Mouse (Mus musculus): ENCODE results near the gene Pradc1. TPM values are rescaled to one million over a fixed set of nuclear protein-coding genes. Genes with fewer than 3 reads are reported as not detected.
"Not testable (repeated sequence)": the region's sequence is repeated elsewhere in the genome, so short reads cannot be mapped to it uniquely, and the experiment has no call there.

Gene Pradc1
- polyA plus RNA-seq, 1 experiment from 2014 or later = 28.6 TPM

DNA sequence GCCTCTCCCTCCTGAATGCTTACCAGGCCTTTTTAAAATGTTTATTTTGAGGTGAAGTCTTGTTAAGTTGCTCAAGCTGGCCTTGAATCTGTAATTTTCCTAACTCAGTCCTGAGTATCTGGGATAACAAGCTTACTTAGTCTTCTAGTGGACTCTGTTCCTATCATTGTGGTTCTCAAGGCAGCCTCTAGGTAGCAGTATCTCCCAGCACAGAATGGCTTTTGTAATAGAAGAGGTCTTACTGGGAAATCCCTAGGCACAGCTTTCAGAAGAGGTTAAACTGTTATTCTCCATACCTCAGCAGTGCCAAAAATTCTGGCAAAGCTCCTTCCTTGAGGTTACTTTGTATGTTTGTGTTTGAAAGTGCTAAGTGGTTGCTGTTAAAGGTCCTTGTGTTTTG is 13.6 kb upstream of the Pradc1 start:
- no peak overlapping the region for H3K27ac ChIP-seq (ENCODE audit: low read length)
- H3K4me2 ChIP-seq (ENCODE audit: low read length) = no peak overlapping the region
- ATAC-seq = no peak
- no peak overlapping the region for H3K4me3 ChIP-seq (replicated peaks; ENCODE audit: low read length)
- H3K27me3 ChIP-seq (replicated peaks; ENCODE audit: control insufficient read depth, insufficient read depth, low read length) = no peaks in the 10 kb centered on the region
- H3K36me3 ChIP-seq (ENCODE audit: control insufficient read depth, insufficient read depth) = peaks cover 74% of the 10 kb centered on the region
- no peaks in the 10 kb centered on the region for H3K9me3 ChIP-seq (ENCODE audit: control insufficient read depth, low read length)
- no peak overlapping the region for H3K9ac ChIP-seq (replicated peaks; ENCODE audit: low read depth, low read length)
- H3K4me1 ChIP-seq (replicated peaks; ENCODE audit: control insufficient read depth, insufficient read depth, low read length) = no peaks in the 10 kb centered on the region

DNA sequence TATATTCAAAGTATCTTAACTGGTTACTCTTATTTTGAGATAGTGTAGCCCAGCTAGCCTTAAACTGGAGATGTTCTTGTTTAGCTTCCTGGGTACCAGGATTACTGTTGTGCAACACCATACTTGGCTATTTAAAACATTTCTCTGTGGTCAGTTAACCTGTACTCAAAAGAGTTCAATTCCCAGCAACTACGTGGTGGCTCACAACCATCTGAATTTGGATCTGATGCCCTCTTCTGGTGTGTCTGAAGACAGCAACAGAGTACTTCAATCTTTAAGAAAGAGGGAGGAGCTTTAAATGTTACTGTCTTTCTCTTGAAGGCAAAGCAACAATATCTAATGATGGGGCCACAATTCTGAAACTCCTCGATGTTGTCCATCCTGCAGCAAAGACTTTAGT is 7.9 kb upstream of the Pradc1 start:
- ATAC-seq = no peak
- Histone ChIP-seq H3K4me3 (replicated peaks; ENCODE audit: low read length) (no peak overlapping the region), H3K27ac (ENCODE audit: low read length) (no peak overlapping the region), H3K9ac (replicated peaks; ENCODE audit: low read depth, low read length) (no peak overlapping the region), H3K27me3 (replicated peaks; ENCODE audit: control insufficient read depth, insufficient read depth, low read length) (no peaks in the 10 kb centered on the region), H3K9me3 (ENCODE audit: control insufficient read depth, low read length) (no peaks in the 10 kb centered on the region), H3K4me2 (ENCODE audit: low read length) (no peak overlapping the region), H3K4me1 (replicated peaks; ENCODE audit: control insufficient read depth, insufficient read depth, low read length) (peaks cover 14% of the 10 kb centered on the region), H3K36me3 (ENCODE audit: control insufficient read depth, insufficient read depth) (peaks cover 38% of the 10 kb centered on the region)
- WGBS = 86% methylated on average over 2 of the region's 2 CpGs

DNA sequence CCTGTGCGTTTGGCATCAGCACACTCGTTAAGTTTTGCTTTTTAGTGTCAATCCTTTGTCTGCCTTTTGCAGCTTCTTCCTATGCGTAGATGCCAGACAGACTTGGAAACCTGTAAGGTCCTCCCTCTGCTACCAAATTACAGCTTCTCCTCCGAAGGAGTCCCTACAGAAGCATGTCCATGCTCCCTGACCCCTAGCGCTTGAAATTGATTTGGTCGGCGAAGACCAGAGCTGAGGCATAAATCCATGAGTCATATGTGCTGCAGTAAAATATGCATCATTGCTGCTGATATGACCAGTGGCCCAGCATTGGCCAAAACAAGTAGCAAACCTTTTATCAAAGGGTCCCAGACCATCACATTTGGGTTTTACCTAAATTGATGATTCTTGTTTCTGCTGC is 1.0 kb upstream of the Pradc1 start:
- ATAC-seq = no peak
- H3K4me3 ChIP-seq (replicated peaks; ENCODE audit: low read length) = peak overlapping the region; percentile 88
- H3K27me3 ChIP-seq (replicated peaks; ENCODE audit: control insufficient read depth, insufficient read depth, low read length) = no peaks in the 10 kb centered on the region
- H3K9me3 ChIP-seq (ENCODE audit: control insufficient read depth, low read length) = no peaks in the 10 kb centered on the region
- peak overlapping the region; percentile 92; the same call in 1 of the 2 replicates for H3K27ac ChIP-seq (ENCODE audit: low read length)
- WGBS = 12% methylated on average over 7 of the region's 7 CpGs
- H3K4me2 ChIP-seq (ENCODE audit: low read length) = peak overlapping the region; percentile 94
- peak overlapping the region; percentile 88 for H3K9ac ChIP-seq (replicated peaks; ENCODE audit: low read depth, low read length)
- no peaks in the 10 kb centered on the region for H3K36me3 ChIP-seq (ENCODE audit: control insufficient read depth, insufficient read depth)
- H3K4me1 ChIP-seq (replicated peaks; ENCODE audit: control insufficient read depth, insufficient read depth, low read length) = peaks cover 40% of the 10 kb centered on the region

DNA sequence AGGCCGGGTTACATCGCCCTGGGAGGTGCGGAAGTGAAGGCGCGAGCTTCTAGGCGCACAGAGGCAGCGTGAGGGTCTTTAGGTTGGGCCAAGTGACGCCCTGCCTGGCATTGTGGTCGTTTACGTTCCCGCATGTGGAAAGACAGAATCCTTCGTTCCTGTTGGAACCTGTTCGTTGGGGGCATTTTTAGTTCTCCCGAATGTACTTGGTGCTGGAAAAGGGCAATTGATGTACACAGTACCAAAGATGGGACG is 568 bp upstream of the Pradc1 start:
- ATAC-seq = peak; percentile 7
- WGBS = under 1% methylated on average over 15 of the region's 15 CpGs

DNA sequence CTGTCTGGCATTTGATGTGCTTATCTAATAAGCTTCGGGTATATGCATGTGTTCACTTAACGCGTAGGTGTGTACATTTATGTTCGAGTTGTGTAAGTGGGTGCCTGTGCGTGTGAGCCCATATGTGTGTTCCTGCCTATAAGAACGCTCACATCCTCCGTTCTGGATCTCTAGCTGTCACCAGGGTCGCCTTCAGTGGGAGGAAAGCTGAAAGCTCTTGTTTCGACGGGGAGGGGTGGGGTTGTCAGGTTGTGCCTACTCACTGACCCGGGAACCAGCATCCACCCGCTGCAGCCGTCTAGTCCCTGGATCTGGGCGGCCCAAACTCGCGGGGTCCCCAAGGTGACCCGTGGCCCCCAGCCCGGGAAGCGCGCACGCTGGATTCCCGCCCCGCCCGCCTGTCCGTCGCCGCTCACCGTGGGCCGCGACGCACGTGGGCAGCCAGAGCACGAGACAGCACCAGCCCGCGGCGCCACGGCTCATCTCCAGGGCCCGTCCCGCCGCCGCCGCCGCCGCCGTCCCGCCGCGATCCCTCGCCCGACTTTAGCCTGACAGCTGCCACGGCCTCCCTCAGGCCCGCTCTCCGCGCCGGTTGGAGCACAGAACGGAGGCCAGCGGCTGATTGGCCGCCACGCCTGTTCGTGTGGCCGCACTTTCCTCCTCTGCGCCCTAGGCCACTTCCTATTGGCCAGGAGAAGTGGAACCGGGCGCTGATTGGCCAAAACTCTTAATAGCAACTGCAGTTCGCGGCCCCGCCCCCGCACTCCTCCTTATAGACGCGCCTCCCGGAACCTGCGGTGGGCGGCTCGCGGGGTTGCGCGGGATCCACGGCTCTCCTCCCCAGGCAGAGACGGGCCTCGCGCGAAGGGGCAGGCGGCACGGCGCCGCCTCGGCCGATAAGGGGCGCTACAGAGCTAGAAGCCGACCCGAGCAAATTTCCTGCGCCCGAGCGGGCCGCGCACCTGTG is 790 bp downstream of the Pradc1 start, which contains the start of gene Cct7:
TSS of gene Cct7 (plus strand) at position 818 of the 967 bp plus-strand sequence.
- WGBS = 2% methylated on average over 96 of the region's 96 CpGs
- peak within 1 kb of the TSS; percentile 94 for H3K4me2 ChIP-seq (ENCODE audit: low read length)
- ATAC-seq = peak; percentile 93
- H3K9me3 ChIP-seq (ENCODE audit: control insufficient read depth, low read length) = no peaks in the 10 kb centered on the region
- peak within 1 kb of the TSS; percentile 88 for H3K4me3 ChIP-seq (replicated peaks; ENCODE audit: low read length)
- no peaks in the 10 kb centered on the region for H3K27me3 ChIP-seq (replicated peaks; ENCODE audit: control insufficient read depth, insufficient read depth, low read length)
- H3K36me3 ChIP-seq (ENCODE audit: control insufficient read depth, insufficient read depth) = no peaks in the 10 kb centered on the region
- H3K9ac ChIP-seq (replicated peaks; ENCODE audit: low read depth, low read length) = peak within 1 kb of the TSS; percentile 88
- H3K4me1 ChIP-seq (replicated peaks; ENCODE audit: control insufficient read depth, insufficient read depth, low read length) = peaks cover 32% of the 10 kb centered on the region
- H3K27ac ChIP-seq (ENCODE audit: low read length) = peak within 1 kb of the TSS; percentile 92

More for the DNA sequence above, 568 bp upstream of the Pradc1 start:
- H3K4me1 ChIP-seq (replicated peaks; ENCODE audit: control insufficient read depth, insufficient read depth, low read length) = peaks cover 40% of the 10 kb centered on the region
- H3K9ac ChIP-seq (replicated peaks; ENCODE audit: low read depth, low read length) = peak overlapping the region; percentile 88
- H3K4me2 ChIP-seq (ENCODE audit: low read length) = peak overlapping the region; percentile 94
- H3K27me3 ChIP-seq (replicated peaks; ENCODE audit: control insufficient read depth, insufficient read depth, low read length) = no peaks in the 10 kb centered on the region
- no peaks in the 10 kb centered on the region for H3K9me3 ChIP-seq (ENCODE audit: control insufficient read depth, low read length)
- H3K36me3 ChIP-seq (ENCODE audit: control insufficient read depth, insufficient read depth) = no peaks in the 10 kb centered on the region
- H3K4me3 ChIP-seq (replicated peaks; ENCODE audit: low read length) = peak overlapping the region; percentile 88
- H3K27ac ChIP-seq (ENCODE audit: low read length) = peak overlapping the region; percentile 92

DNA sequence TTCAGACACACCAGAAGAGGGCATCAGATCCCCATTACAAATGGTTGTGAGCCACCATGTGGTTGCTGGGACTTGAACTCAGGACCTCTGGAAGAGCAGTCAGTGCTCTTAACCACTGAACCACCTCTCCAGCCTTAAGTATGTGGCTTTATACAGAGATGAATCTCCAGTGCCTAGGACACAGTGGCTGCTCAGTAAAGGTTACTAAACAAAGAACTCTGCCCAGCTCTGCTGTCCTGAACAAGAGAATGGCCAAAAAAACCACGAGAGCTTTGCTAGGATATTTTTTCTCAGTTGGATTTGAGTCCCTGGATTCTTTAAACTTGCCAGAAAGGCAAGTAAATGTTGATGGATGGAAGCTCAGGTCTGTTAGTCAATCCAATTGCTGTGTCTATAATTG is 1.6 kb downstream of the Pradc1 start:
- H3K27ac ChIP-seq (ENCODE audit: low read length); H3K27me3 ChIP-seq (replicated peaks; ENCODE audit: control insufficient read depth, insufficient read depth, low read length); H3K4me3 ChIP-seq (replicated peaks; ENCODE audit: low read length); H3K9me3 ChIP-seq (ENCODE audit: control insufficient read depth, low read length); H3K4me2 ChIP-seq (ENCODE audit: low read length); H3K36me3 ChIP-seq (ENCODE audit: control insufficient read depth, insufficient read depth); ATAC-seq; H3K9ac ChIP-seq (replicated peaks; ENCODE audit: low read depth, low read length): not testable (repeated sequence)
- WGBS = 63% methylated on average over 1 of the region's 1 CpGs
- H3K4me1 ChIP-seq (replicated peaks; ENCODE audit: control insufficient read depth, insufficient read depth, low read length) = peaks cover 28% of the 10 kb centered on the region

DNA sequence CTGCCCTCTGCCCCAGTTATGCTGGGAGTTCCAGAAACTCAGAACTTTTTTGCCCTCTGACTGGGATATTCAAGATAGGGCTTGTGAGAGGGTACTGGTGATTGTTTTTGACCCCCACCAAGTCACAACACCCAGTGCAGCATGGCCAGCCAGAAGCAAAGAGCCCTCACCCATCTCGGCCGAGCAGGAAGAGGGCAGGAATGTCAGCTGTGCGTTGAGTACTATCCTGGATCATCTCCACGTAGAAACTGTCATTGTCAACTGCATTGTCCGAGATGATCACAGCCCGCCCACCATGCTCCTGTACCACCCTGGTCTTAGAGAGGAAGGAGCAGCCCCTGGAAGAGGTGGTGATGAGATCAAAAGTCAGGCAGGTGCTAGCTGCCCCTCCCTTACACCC is 4.4 kb downstream of the Pradc1 start:
- no peaks in the 10 kb centered on the region for H3K27me3 ChIP-seq (replicated peaks; ENCODE audit: control insufficient read depth, insufficient read depth, low read length)
- no peak overlapping the region for H3K27ac ChIP-seq (ENCODE audit: low read length)
- no peak overlapping the region for H3K9ac ChIP-seq (replicated peaks; ENCODE audit: low read depth, low read length)
- peaks cover 6% of the 10 kb centered on the region; the same call in 1 of the 2 replicates for H3K4me1 ChIP-seq (replicated peaks; ENCODE audit: control insufficient read depth, insufficient read depth, low read length)
- 90% methylated on average over 6 of the region's 6 CpGs for WGBS
- 0 out of 2 replicates have a peak, but pooled peaks cover 2% of the 10 kb centered on the region for H3K36me3 ChIP-seq (ENCODE audit: control insufficient read depth, insufficient read depth)
- no peak overlapping the region for H3K4me2 ChIP-seq (ENCODE audit: low read length)
- no peak overlapping the region for H3K4me3 ChIP-seq (replicated peaks; ENCODE audit: low read length)
- H3K9me3 ChIP-seq (ENCODE audit: control insufficient read depth, low read length) = no peaks in the 10 kb centered on the region
- ATAC-seq = no peak

DNA sequence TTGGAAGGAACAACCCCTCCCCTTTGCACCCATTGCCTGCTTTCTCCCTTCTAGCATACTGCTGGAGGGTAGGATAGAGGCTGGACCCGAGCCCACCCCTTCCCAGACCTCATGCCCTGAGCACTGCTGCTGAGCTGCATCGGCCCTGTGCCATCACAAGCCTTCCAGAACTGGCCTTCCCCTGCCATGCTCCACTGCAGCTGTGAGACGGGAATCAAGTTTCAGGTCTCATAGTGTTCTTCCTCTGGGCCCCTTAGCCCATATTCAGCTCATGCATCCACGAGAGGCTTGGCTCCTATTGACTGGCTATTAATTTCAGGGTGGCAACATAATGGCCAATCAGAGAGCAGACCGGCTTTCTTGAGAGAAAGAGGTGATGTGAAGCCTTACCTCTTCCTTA is 6.5 kb downstream of the Pradc1 start:
- H3K4me2 ChIP-seq (ENCODE audit: low read length) = no peak overlapping the region
- H3K9ac ChIP-seq (replicated peaks; ENCODE audit: low read depth, low read length) = no peak overlapping the region
- 0 out of 2 replicates have a peak, but pooled peaks cover 2% of the 10 kb centered on the region for H3K36me3 ChIP-seq (ENCODE audit: control insufficient read depth, insufficient read depth)
- no peaks in the 10 kb centered on the region for H3K4me1 ChIP-seq (replicated peaks; ENCODE audit: control insufficient read depth, insufficient read depth, low read length)
- H3K27ac ChIP-seq (ENCODE audit: low read length) = no peak overlapping the region
- WGBS = 78% methylated on average over 5 of the region's 5 CpGs
- no peak overlapping the region for H3K4me3 ChIP-seq (replicated peaks; ENCODE audit: low read length)
- no peak for ATAC-seq
- no peaks in the 10 kb centered on the region for H3K27me3 ChIP-seq (replicated peaks; ENCODE audit: control insufficient read depth, insufficient read depth, low read length)
- no peaks in the 10 kb centered on the region for H3K9me3 ChIP-seq (ENCODE audit: control insufficient read depth, low read length)

DNA sequence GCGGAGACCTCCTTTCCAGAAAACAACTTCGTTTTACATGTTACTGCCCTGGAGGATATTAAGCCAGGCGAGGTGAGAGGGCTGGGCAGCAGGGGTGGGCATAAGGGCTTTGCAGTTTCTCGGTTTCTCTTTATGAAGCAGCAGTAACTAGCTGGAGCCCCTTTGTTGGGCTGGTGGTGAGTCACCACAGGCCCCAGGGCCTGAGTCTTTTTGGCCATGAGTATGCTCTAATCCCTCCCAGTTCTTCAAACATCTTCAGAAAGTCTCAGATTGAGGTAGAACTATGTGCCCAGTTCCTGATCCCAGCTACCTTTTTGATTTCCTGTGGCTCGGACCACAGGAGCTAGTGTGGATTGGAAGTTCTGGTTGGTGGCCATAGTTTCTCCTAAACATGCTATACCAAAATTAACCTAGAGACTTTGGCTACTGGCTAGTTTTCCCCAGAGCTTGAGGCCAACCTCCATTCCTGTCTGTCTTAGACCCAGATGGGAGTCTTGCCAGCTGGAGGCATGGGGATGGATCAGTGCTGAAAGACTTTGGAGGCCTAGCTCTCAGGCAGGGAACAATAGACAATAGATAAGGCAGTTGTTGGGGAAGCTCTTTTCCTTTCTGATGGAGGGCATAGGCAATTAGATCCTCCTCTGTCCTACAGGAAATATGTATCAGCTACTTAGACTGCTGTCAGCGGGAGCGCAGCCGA is 7.4 kb downstream of the Pradc1 start:
- Histone ChIP-seq H3K4me1 (replicated peaks; ENCODE audit: control insufficient read depth, insufficient read depth, low read length) (no peaks in the 10 kb centered on the region), H3K9ac (replicated peaks; ENCODE audit: low read depth, low read length) (no peak overlapping the region), H3K4me3 (replicated peaks; ENCODE audit: low read length) (no peak overlapping the region), H3K27me3 (replicated peaks; ENCODE audit: control insufficient read depth, insufficient read depth, low read length) (no peaks in the 10 kb centered on the region), H3K36me3 (ENCODE audit: control insufficient read depth, insufficient read depth) (0 out of 2 replicates have a peak, but pooled peaks cover 2% of the 10 kb centered on the region), H3K27ac (ENCODE audit: low read length) (no peak overlapping the region), H3K9me3 (ENCODE audit: control insufficient read depth, low read length) (no peaks in the 10 kb centered on the region), H3K4me2 (ENCODE audit: low read length) (no peak overlapping the region)
- 91% methylated on average over 8 of the region's 8 CpGs for WGBS
- no peak for ATAC-seq
